In the genomic region with DNA sequence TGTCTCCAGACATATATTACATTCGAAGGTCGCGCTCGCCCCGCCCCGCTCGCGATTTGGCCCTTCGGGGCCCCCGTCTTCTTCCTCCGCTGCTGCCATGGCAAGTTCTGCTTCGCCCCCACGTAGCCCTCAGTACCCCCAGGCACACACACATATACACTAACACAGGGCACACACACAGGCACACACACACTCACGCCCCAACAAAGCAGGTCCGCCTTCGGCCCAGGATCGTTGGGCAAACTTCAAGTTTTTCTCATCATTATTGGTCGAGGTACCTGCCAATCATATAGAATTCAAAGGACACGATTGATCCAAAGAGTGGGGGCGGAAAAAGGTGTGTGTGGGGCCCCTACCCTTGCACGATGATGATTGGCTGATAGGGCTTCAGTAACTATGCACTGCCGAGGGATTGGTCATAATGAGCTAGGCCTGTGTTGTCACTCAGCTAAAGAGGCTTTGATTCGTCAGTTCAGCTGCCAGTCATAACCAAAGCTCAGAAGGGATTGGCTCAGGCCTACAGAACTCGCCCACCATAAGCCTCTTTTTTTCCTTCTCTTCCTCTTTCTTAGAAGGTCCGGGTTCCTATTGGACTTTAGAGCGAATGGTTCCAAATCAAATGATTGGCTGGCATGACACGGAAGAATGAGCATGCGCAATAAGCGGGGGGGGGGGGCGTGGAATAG, we compare ENCODE assay signal across 1 mouse cellular context.
TF ChIP-seq lines count a peak whose summit lies in the region.

A gene (minus strand): TSS at position 316 of the 686 bp plus-strand sequence.

TF ChIP-seq in MEL, 35 proteins besides CTCF, POLR2A, EP300 and RAD21 (continued from another document):
- TF ChIP-seq TCF12 (IDR thresholded peaks at IDR 0.05; ENCODE audit: low read depth, low read length), result 0 out of 2 replicates have a peak, but pooled peaks have one; percentile 34
